Mouse (Mus musculus) heart, postnatal 4 days (tissue): Measurements from ENCODE around the gene Nod2. TPM values are rescaled to one million over a fixed set of nuclear protein-coding genes. Genes with fewer than 3 reads are reported as not detected.
"Not testable (repeated sequence)": the region's sequence is repeated elsewhere in the genome, so short reads cannot be mapped to it uniquely, and the experiment has no call there.

ENCODE experiments used
- DNase-seq: peaks from one replicate; pipeline ENCODE4 v3.0.0; 2021
- total RNA-seq, 2 experiments: library from RNA; stranded (reverse); gene quantifications; 2 replicates each; pipeline ENCODE4 v1.2.3; 2021

The Nod2 gene
- total RNA-seq, 2 experiments from 2014 or later: 0.79 to 1.1 TPM

DNA sequence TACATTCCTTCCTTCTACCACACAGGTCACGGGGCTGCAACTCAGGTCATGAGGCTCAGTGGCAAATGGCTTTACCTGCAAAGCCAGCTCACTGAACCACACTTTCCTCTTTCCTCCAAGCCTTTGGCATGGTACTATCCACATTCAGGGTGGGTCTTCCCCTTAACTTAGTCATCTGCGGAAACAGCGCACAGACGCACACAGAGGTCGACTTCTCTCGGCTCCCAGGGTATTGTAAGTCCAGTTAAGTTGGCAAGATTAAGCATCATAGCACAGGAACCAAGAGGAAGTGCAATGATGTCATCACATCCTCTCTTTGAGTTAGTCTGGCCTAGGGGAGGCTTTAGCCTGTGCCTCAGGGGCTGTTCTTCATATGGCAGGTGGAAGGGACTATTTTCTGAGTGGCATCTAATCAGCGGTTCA, 13.8 kb upstream of the Nod2 start:
- peak; percentile 31 for DNase-seq

DNA sequence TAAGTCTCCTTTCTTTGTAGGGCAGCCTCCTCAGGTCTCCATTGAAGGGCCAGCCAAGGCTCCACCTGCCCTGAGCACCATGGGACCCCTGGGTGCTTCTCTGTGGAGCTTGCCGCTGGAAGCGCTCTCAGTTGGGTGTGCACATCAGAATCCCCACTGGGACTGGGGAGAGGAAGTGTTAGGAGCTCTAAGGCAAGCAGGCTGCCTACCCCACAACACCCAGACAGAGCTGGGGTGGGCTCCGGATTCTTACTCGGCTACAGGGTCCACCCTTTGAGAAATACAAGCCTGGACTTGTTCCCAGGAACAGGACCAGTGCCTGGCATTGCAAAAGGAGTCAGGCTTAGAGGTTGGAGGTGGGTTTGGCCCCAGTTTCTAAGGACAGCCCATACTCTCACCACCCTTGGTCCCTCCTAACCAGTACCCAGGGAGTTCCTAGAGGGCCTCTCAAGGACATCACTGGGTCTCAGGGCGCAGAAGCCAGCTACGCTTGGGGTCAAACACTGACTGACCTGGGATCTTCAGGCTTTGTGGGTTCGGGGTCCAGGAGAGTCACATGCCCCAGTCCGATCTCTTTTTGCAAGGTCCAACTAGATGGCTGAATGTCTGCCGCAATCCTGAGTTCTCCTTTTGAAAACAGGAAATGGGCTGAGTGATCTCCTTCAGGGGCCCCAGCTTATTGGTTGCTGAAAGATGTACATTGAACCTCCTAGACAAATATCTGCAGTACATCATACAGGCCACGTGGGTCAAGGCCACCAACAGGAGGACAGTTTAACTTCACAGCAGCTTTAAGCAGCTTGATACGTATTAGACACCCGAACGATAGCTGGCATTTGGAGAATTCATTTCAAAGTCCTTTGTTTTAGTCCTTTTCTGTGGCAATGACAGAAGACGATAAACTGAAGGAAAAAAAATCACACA, 11.4 kb upstream of the Nod2 start, which contains the start of gene Snx20:
Gene Snx20, minus strand, starts transcription at position 655 of the 924 bp plus-strand sequence.
- DNase-seq: no peak

DNA sequence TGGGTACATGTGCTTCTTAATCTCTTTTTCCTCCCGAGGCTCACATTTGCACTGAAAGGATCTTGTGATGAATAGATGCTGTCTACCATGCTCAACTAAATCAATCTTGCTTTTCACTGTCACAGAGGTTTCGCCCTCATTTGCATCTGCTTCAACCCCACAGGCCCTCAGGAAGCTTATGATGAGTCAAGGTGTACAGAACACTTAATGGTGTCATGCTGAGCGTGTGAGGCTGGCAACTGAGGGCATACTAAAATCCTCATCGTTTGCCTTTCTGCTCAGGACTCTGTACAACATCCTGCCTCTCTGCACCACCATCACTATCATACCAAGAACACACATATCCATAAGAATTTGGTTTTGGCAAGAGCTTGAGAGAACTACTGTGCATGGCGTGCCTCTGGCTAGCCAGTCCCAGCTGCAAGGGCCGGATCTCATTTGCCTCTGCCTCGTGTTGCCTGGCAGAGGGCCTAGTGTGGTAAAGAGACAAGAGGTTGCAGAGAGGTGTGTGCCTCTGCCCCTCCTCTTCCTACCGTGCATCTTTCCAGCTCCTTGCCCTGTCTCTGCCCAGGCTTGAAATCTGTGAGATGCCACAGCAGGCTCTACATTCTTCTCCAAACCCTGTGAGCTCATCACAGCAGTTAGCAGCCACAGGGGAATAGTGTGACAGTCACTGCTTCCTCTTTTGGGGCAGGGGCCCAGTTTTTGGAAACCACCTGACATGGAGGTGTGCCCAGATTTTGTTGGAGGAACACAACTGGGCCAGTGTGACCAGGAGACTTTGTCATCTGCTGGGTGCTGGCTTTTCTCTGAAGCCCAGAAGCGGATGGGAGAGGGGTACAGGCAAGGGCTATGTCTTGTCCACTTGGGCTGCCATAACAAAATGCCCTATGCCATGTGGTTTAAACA, 9.8 kb upstream of the Nod2 start:
- no peak for DNase-seq

DNA sequence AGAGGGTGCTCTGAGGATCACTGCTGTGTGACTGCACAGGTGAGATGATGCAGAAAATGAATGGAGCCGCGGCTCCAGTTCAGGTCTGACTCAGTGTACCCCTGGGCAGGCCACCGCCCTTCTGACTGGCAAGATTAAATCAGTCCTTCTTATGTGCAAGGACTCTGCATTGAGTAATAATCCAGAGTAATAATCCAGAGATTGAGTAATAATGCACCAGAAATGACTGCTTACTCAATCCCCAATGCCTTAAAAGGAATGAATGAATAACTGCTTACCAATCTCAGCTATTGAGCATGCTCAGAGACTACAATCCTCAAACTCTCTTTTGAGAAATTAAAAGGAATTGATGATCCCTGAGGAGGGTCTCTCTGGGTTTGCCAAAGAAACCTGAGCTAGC, 8.2 kb upstream of the Nod2 start:
- no peak for DNase-seq

DNA sequence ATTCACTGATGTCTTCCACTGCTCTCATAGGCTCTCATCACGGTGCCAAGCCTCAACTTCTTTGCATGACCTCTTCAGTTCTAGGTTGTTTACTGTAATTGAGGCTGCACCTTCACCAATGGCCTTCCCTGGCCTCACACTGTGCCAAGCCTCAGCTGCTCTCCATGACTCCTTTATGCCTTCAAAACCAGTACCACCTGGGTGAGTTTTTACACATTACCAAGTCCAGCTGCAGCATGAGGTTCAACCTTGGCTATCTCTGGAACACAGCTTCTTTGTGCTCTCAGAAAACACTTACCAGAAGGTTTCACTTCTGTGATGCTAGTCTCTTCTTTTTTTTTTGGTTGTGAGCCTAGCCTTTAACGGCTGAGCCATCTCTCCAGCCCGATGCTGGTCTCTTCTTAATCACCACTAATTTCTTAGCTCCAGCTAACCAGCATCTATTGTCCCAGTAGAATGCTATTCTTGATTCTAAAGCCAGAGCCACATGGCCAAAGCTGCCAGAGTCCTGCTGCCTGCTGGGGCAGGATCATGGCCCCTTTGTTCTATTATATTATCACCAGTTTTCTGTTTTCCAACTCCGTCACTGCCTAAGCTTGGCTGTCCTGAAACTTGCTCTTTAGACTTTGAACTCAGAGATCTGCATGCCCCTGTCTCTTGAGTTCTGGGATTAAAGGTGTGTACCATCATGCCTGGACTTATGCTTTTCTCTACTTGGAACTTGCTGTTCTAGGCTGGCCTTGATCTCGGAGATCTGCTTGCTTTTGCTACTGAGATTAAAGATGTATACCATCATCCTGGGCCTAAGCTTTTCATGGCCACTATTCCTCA, 4.2 kb upstream of the Nod2 start:
- no peak for DNase-seq

DNA sequence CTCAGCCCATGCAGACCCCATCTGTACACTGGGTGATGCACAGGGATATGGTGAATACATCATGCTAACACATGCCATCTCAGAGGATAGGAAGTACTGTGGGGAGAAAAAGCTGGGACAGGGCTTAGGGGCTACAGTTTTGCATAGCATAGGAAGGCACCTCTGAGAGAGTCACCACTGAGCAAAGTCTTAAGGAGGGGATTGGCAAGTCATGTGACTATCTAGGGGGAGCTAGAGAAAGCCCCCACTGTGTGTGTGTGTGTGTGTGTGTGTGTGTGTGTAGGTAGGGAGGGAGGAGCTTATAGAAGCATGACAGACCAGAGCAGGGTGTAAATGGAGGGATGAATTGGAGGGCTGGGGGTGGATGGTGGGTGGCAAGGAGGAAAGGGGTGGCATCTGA, 1.2 kb downstream of the Nod2 start:
- no peak for DNase-seq

DNA sequence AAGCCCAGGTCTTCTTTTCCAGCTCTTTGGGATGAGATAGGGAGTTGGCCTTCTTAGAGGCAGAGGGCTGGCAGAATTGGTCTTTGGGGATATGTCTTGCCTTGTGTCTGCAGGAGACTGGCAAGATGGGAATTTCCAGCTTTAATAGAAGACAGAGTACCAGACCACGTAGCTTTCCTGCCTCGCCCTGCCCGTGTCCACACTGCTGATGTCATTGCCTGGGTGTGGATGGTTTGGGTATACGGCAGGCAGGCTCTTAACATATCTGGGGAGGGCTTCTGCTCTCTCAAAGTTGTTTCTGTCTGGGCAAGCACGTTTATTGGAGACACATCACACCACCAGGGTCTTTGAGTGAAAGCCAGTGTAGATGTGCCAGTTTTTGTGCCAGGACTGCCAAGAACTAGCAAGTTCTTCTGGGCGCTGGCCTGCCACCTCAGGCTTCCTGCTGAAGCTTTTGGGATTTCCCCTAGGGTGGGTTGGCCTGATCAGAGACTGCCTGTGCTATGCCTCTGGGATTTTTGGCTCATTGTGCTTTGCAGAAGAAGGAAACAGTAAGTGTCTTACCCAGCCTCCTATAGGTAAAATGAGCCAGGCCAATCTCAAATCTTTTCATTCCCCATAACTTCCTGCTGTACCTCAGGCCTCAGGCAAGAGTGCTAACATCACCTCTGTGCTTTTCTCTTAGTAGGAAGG, 3.0 kb downstream of the Nod2 start:
- DNase-seq: no peak

DNA sequence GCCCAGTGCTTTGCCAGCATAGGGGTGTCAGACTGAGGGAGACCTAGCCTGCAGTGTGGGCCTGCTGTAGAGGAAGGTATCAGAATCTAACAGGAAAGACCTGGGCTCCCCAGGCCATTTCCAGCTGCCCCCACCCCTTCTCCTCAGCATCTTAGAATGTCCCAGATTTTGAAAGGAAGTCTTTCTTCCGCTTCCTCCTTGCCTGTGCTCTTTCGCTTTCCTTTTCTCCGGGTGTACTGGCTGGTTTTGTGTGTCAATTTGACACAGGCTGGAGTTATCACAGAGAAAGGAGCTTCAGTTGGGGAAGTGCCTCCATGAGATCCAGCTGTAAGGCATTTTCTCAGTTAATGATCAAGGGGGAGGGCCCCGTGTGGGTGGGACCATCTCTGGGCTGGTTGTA, 4.0 kb downstream of the Nod2 start:
- not testable (repeated sequence) for DNase-seq

DNA sequence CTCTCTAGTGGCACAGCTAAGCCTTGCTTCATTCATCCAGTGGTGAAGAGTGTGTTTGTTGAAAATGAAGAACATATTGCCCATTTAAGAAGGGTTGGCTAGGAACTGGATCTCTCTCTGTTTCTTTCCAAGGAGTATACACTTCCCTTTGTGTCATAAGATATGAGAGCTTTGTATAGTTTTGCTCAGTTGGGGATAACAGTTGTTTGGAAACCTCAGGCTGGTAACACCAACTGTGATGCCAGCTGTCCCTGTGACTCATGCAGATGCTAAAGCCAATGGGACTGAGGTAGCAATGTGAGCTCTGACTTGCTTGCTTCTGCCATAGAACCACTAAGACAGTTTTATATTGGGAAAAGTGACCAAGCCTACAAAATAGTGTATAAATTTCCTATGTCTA, 8.2 kb downstream of the Nod2 start:
- no peak for DNase-seq

DNA sequence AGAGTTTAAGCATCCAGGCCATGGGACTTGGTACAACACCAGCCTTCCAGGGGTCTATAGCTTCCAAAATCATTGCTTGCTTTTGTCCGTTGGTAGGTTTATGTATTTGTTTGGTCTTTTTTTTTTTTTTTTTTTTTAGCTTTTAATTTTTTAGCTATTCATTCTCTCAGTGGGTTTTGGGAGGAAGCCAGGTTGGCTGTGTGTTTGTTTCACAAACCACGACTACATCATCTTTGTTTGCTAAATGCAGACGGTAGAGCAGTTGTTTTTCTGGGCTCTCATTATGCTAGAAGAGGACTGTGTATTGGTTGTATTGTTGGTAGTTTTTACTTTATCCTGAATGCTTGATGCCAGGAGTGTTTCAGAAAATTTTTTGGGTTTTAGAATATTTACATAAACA, 12.8 kb downstream of the Nod2 start:
- DNase-seq: no peak

DNA sequence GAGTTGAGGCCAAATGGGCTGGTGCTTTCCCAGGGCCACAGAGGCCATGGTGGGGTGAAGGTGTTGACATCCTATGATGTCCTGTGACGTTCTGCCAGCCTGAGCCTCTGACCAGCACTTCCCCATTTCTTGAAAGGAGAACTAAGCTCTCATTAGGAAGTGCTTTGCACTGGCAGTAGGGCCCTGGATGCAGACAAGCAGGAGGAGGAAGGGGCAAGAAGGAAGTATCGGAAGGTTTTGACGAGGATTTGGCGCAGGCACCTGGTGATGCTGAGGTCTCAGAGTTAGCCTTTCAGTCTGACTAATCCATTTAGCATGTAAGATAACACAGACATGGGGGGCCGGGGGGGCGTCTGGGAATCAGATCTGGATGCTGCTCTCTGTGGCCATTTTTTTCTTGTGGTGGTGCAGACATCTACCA, 15.3 kb downstream of the Nod2 start:
- DNase-seq: no peak

DNA sequence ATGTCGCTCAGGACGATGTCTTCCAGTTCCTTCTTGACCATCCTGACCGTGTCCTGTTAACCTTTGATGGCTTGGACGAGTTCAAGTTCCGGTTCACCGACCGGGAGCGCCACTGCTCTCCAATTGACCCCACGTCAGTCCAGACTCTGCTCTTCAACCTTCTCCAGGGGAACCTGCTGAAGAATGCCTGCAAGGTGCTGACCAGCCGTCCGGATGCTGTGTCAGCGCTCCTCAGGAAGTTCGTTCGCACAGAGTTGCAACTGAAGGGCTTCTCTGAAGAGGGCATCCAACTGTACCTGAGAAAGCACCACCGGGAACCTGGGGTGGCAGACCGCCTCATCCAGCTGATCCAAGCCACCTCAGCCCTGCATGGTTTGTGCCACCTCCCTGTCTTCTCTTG, 17.0 kb downstream of the Nod2 start:
- no peak for DNase-seq

DNA sequence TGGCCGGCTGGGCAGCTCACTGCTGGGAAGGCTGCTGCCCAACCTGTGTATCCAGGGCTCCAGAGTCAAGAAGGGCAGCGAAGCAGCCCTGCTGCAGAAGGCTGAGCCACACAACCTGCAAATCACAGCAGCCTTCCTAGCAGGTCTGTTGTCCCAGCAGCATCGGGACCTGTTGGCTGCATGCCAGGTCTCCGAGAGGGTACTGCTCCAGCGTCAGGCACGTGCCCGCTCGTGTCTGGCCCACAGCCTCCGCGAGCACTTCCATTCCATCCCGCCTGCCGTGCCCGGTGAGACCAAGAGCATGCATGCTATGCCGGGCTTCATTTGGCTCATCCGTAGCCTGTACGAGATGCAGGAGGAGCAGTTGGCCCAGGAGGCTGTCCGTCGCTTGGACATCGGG, 17.8 kb downstream of the Nod2 start:
- DNase-seq: peak; percentile 46

DNA sequence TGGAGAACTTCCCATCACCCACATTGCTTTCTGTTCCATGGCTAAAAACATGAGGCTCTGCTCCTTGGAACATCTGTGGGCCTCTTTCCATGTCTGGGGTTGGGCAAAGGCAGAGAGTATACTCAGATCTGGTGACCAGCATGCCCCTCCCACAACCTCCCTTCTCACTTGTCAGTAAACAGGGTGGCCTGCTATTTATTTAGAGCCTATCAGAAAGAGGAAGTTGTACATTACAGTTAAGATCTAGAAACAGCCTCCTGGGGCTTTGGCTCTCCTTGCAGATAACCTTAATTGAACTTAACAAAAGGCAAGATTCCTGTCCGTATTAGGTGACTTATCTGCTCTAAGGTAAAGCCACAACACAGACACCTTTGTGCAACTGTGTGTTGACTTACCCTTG, 19.3 kb downstream of the Nod2 start:
- no peak for DNase-seq

DNA sequence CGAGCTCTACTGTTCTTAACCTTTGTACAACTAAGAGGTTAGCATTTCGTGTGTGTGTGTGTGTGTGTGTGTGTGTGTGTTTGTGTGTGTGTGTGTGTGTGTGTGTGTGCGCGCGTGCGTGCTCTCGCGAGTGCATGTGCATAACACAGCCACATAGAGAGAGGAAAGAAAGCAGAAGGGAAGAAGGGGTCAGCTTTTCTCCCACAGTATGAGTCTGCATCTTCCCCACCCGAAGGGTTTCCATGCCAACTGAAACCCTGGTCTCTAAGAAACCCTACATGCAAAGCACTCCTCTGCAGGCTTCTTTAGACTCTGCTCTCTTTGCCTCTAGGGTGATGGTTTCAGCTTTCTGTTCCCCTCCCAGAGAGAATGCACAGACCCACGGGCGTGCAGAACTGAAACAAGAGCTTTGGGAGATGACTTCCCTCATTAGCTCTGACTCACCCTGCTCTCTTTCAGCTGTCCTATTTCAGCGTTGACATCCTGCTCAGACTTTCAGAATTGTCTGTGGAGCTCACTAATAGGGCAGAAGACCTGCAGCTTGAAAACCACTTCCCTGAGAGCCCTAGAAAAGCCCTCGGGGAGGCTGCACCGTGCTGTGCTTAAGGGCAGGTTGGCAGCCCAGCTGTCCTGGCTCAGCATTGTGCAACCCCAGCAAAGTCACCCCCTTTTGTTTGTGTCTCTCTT, 21.4 kb downstream of the Nod2 start:
- no peak for DNase-seq

DNA sequence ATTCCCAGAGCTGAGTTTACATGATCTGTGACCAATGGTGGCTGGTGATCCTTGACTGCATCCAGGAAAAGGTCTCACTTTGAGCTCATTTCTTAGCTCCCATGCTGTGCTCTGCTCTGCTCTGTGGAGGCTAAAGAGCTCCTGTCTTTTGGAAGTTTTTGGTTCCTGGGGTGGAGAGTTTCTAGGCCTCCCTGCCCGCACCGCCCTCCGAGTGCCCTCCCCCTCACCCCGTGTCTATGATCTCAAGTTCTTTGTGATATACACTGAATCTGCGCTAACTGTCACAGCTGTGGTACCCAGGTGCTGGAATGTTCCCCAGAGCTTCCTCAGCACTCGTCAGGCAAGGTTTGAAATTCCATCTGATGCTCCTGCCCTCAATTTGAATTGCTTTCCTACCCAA, 23.7 kb downstream of the Nod2 start:
- DNase-seq: no peak

DNA sequence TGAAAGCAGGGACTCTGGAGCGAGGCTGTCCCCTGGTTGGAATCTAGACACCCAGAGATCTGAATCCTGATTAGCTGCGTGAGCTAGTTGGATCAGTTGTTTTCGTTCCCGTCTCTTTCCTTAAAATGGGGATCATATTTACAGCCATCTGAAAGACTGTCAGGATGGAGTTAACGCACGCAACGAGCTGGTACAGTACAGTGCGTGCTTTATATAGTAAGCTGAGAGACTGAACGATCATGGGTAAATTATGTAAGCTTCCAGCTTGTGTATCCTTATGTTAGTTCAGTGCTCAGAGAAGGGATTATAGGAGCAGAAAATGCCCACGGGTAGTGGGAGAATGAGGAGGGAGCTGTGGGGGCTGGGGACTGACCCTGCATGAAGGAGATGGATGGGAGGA, 24.5 kb downstream of the Nod2 start:
- DNase-seq: no peak

DNA sequence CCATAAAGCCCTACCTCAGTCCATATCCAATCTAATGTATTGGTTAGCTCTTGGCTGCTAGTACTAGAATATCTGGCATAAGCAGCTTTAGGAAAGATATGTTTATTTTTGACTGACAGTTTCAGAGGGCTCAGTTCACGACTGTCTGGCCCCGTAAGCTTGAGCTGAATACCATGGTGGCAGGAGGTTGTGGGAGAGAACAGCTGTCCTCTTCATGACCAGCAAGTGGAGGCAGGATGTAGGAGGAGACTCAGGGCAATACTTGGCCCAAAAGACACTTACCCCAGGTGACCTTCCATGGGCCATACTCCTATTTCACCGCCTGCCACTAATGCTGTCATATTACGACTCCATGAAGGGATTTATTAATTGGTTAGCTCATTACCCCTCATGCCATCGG, 26.7 kb downstream of the Nod2 start:
- DNase-seq: no peak

DNA sequence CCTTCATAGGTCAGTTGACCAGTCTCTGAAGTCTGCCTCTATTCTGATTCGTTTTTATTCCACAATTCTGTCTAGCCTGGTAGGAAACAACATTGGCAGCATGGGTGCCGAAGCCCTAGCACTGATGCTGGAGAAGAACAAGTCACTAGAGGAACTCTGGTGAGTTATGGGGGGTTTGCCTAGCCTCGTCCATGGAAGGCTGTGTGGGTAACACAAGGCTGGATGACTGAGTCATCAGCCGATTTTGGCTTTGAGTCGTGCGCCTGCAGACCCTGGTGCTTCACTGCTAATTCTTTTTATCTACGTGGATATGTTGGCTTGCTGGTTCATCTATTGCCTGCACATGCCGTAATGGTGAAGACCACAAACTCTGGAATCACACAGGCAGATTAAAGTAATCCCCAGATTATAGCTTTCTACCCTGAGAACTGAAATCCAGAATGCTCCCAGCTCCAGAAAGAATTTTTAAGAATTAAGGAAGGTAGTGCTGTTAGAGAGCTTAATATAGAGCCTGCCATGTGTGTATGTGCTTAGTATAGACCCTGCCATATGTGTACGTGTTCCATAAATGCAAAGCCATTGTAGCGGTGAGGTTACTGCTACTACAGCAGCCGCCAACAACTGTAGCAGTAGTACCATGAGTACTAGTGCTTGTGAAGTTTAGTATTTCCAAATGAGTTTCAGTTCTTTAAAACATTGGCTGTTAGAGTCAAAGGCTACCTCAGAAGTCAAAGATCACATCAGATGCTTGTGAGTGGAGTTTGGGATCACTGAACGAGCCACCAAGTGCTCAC, 28.5 kb downstream of the Nod2 start:
- DNase-seq: no peak

DNA sequence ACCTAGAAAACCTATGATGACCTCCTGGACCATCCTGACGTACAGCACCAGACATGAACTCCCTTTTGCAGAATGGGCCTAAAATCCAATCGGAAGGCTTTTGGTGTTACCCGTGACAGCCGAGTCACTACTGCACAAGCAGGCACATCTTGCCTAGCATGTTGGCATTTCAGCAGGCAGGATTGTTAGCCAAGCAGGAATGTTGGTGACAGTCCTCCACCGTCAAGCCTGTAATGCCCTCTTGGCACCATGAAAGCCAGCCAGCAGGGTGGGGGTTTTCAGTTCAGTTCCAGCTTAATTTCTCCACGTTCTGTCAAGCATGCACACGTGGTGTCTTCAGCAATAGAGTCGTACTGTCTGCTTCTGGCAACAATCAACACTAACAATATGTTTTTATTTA, 30.0 kb downstream of the Nod2 start:
- DNase-seq: no peak
